Mouse (Mus musculus) natural killer cell, adult 2 months (primary cell): ENCODE results near the gene Ehbp1.

Experiments used
- DNase-seq, 2 experiments: peaks; one replicate each; pipeline ENCODE4 v3.0.0; 2022; ENCODE audit warnings: low spot score in 2 of 2

Gene Ehbp1

DNA sequence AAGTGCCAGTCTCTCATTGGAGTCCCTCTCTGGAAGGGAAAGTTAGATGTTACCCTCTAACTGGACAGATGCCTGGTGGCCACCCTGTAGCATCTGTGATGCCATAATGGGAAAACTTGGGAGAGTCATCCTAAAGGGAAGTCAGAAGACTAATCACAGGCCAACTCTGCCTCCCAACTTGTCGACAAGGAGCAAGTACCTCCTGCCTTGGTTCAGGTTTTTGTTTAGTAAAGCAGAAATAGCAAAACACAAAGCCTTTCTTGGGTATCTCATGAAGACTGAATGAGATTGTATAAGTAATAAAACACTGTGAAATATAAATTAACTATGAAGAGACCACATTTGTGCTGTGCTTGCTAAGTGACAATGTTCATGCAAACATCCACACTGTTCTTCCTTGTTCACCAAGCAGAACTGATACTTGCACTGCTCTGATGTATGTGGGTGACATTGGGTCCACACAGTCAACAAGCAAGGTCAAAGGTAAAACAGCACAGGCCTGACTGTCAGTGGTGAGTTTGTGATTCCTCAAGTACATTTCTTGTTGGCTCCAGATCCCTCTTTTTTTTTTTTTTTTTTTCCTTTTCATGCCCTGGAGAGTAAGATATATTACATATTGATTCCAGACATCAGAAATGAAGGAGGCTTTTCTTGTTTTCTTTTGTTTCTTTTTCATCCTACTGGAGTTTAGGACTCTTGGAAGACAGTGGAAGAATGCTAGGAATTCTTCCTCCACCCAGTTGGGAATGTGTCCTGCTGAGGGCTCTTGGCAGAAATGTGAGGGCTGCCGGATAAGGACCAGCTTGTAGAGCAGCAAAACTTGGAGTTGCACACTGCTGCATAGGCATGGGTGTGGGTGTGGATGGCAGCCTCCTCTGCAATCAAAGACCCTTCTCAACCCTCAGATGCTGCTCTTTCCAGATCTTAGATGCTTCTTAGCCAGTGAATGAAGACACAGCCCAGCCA, at the start of gene Ehbp1:
Ehbp1 (minus strand) TSS at position 51 of the 966 bp plus-strand sequence.
- no peak for DNase-seq

- no peak for DNase-seq
Observed at GRCm38 (mm10) chr11:22387472-22388098, 45.5 kb upstream of the Ehbp1 start.

- DNase-seq: no peak
Observed at GRCm38 (mm10) chr11:22383532-22383931, 41.4 kb upstream of the Ehbp1 start.

- DNase-seq: no peak
Observed at GRCm38 (mm10) chr11:22374811-22375210, 32.7 kb upstream of the Ehbp1 start.

- no peak for DNase-seq
Observed at GRCm38 (mm10) chr11:22373290-22373674, 31.2 kb upstream of the Ehbp1 start.

- no peak for DNase-seq
Observed at GRCm38 (mm10) chr11:22372609-22373289, 30.7 kb upstream of the Ehbp1 start.

DNA sequence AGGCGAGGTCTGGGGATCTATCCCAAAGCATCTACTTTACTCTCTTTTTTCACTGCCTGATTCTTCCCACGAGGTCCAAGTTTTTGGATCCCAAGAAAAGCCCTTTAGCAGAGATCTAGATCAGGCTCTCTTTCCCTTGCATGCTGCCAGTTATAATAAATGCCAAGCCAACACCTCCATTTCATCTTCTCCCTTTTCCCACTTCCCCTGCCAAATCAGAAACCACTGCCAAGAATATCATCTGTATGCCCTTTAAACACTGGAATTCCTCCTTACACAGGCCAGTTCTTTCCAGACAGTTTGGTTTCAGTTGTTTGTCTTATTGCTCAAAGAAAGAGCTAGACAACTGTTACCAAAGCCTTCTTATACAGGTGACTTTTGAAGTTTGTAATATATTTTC, 27.7 kb upstream of the Ehbp1 start:
- no peak for DNase-seq

DNA sequence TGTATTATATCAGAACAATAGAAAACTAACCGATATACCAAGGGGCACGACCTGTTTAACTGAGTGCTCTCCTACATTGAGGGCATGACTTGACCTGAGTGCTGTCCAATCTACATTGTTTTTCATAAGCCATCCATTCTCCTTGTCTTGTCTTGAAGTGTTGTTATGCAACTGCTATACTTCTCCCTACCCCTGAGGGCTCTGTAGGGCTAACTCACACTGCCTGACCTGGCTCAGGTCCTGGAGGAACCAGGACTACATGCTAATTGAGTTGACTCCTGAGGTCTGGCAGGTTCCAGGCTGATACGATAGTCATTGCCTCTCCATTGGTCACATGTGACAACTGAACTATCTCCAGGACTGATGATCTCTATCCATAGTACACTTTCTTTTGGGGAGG, 26.5 kb upstream of the Ehbp1 start:
- DNase-seq: no peak

GRCm38 (mm10) chr11:22366486-22366885, 24.4 kb upstream of the Ehbp1 start:
- no peak for DNase-seq

DNA sequence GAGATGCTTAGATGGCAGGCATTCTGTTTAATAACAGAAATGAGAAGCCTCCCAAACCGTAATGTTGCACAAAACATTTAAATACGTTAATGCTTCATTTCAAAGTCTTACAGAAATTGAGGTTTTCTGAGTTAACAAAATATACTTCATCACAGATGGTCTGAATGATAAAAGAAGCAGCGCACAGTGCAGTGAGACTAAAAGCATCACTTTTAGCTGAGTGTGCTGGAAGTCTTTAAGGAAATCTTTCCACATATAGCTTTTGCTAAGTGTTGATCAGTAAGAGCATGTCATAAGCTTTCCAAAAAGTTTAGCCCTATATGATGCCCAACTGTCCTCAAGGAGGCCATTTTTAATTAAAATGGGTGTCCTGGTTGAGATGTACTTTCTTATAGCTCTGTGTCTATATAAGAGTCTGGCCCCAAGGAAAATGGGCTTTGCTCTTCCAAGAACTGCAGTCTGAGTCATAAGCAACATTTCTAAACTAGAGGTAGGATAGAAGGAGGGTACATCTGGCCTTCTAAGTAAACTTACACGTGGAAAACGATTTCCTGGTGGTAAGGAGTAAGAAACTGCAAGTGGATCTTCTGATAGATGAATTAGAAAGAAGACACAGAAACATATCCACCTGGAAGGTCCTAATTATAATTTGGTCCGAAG, 12.0 kb upstream of the Ehbp1 start:
- DNase-seq: no peak

GRCm38 (mm10) chr11:22349945-22350344, 7.9 kb upstream of the Ehbp1 start:
- DNase-seq: no peak

DNA sequence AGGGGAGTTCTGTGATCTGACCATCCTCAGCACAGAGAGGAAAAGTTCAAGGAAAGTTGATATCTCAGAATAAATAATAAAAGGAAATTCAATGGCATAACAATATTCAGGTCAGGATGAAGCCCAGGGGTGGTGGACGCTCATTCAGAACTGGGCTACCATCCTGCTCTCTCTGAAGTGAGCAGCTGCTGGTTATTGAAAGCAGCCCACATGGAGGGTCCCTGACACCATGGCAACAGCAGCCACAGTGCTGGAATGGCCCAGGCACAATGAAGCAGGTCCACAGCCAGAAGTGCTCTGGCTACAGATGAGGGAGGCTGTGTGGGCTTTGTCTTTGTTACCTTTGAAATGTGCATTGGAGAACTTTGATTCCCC, 6.4 kb upstream of the Ehbp1 start:
- no peak for DNase-seq

DNA sequence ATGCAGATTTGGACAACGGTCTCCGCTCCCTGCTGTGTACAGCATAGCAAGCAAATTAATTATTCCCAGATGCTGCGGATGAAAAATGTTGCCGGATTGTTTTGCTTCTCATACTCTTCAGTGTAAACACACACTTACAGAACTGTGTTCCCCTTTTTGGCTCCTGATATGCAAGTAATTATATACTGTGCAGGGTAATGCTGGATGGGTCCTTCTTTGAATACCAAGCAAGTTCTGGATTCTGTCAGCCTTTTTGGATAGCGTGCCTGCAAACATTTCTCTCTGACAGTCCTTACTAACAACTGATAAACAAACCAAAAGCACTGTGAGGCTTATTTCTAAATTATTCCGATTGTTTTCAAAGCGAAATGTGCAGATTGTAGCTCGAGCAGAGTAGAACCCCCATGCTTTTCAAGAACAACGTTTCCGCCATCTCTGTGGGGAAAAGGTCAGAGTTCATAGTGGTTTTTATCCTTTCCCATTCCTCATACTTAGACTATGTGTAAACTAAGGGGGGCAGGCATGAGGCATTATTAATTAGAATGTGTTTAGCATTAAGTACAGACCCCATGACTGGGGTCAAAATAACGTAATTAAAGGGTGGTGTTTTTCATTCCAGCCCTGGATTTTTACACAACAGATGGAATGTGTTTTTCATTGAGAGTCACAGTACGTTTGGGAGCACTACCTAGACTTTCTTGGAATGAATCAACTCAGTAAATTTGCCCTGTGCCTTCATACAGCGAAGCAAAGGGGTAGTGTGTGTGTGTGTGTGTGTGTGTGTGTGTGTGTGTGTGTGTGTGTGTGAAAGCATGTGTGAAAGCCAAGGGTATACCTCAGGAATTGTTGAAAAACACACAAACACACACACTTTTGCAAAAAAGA, 5.8 kb upstream of the Ehbp1 start:
- no peak for DNase-seq

DNA sequence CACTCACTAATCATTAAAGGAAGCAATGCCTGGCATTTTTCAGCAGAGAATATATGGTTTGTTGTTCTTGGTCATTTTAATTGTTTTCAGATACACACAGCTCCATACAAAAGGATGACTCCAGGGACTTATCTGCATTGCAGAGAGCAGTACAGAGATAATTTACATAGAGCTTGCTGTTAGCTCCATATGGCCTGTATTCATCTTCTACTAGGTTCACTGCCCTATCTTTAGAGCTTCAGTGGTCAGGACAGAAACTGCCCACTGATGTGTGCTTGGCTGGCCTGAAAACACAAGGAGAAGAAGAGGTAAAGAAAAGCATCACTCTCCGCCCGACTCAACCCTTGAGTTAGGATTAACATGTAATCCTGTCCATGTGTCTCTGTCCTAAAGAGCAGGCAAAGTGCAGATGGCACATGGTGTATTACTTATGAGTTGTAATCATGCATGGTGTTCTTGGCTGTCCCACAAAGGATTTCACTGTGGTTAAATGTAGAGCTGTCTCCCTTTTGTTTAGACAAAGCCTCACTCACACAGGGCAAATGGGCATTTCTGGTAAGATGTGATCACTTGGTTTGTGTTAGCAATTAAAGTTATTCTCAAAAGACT, 14.7 kb downstream of the Ehbp1 start:
- DNase-seq: no peak

- DNase-seq: no peak
Observed at GRCm38 (mm10) chr11:22317824-22318411, 24.2 kb downstream of the Ehbp1 start.

GRCm38 (mm10) chr11:22315801-22316200, 26.3 kb downstream of the Ehbp1 start:
- no peak for DNase-seq

DNA sequence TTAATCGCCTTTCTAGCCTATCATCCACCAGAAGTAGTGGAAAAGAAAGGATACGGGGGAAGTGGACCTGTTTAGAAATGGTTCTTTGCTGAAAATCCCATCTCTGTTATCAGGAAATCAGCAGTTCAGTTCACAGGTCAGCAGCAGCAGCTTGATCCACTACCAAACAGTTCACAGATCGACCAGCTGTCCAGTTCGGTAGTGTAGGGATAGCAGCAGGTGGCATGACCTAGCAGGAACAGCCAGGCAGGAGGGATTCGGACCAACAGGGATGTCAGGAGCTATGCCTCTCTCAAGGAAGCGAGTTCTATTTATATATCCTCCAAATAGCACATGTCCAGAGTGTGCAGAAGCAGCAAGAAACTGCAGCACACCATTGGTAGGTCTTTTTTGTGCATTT, 40.9 kb downstream of the Ehbp1 start:
- no peak for DNase-seq

DNA sequence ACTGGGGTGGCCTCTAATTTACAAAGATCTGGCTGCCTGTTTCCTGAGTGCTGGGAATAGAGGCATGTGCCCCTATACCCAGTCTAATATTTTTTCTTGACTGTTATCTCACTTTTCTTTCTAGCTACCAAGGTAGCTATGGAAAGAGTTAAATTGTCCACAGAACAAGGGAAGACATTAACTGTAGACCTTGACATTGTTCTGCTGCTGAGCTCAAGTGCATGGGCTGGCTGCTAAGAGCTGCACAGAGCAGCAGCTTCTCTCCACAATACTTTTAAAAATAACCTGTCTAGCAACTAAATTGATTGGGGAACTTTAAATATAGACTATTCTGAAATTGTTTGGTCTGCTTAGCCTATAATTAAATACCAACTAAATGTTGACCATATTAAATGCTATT, 52.9 kb downstream of the Ehbp1 start:
- no peak for DNase-seq

DNA sequence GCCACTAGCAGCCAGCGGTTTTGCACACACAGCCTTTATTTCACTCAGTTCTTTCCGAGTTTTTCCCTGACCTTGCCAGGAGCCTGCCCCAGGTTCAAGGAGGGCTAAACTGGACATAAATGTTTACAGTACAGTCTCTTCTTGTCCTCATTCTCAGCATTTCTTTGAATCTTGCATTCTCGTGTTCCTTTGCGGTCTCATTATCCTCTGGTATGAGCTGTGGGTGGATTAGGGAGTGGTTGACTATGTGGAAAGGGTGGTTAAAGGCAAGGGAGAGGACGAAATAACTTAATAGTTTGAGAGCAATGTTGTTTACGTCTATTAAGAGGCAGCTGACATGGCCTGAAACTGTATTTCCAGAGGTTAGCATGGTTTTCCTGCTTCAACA, 54.6 kb downstream of the Ehbp1 start:
- DNase-seq: no peak

DNA sequence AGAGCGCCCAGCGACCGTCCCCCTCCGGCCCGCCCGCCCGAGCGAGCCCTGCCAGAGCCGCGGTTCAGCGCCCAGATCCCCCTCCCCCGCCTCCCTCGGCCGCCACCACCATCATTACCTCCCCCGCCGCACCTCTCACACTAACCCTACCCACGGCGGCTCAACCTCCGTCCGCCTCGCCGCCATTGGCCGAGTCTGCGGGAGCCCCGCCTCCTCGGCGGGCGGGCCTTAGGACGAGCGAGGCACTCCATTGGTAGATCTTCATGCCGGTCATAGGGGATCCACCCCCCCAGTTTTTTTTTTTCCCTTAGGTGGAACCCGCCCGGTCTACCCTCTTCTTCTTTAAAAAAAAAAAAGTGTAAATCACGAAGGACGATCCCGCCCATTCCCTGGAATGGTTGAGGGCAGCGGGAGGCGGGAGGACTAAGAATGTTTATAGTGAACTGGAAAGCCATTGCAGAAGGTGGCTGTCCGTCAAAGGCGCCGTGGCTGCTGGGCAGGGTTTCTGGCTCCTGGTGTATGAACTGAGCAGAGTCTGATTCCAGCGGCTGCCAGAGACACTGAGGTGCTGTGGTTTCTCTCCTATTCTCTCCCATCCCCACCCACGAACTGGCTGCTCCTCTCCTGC, 55.1 kb downstream of the Ehbp1 start:
- DNase-seq: peak; percentile 89 to 92
